Mouse (Mus musculus) 416B (cell line): ENCODE results near the gene Ift88.

Experiments
- DNase-seq: peaks from one replicate; pipeline ENCODE4 v3.0.0; 2011; ENCODE audit warnings: low read depth

The Ift88 gene

DNA sequence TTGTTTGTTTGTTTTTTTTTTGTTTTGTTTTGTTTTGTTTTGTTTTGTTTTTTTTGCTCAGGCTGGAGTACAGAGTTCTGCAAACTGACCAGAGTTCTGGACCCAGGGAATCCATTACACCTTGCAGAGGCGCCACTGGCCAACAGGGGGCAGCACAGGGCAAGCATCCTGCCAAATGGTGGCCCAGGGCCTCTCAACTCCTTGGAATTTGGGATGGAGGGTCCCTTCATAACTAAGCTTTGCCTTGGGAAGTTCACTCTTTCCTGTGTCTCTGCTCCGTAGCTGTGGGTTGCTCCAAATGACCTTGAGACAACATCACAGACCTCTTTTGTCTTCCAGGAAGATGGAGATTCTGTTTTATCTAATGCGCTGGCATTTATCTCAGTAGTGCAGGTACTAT lies 109.4 kb downstream of the Ift88 start:
- DNase-seq: peak; percentile 51

DNA sequence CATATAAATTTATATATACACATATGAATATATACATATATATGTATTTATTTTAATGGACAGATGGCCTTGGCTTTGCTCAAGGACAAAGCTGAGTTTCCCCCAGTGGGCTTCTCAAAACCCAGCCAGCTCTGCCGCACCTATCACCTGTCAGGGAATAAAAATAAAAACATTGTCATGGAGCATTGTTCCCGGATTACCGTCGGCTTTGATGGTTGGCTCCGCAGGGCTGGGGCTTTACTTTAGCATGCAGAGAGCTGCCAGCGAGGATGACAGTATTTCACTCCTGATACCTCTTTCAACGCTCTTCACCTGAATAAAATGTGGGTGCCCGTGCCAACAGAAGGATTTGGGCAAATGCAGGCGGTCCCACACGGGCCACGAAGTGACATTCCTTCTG lies 110.0 kb downstream of the Ift88 start:
- no peak for DNase-seq

DNA sequence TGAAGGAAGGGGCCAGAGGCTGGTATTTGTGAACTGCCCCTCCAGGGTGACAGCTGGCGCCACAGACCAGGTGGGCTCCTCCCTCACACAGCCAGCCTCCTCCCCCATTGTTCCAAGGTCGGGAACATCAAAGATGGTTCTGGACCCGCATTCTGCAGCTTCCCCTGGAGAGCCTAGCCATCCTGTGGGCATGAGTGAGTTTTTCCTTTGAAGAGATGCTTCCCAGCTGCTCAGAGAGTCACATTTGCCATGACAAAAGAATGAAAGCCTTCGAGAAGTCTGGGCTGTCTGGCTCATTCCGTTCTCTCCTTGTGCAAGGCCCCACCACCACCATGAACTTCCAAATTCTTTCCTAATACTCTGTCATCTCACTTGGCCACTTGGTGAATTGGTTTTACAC lies 110.5 kb downstream of the Ift88 start:
- no peak for DNase-seq

DNA sequence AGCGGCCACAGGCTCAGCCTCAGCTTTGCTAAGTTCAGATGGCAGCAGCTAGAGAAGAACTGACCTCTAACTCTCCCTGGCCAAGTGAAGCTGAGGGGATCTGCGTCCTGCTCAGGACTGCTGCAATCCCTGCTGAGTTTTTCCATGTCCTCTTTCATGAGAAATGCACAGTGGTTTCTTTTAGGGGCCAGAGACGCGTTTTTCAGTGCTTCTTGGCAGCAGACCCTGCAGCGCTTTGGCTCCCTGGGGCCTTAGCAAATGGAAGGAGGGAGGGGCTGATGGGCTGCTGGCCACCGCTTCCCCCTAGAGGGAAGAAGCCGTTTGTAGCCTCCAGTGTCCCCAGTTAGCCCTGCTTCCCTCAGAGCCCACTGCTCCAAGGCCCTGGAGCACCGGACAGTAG lies 111.1 kb downstream of the Ift88 start:
- no peak for DNase-seq

DNA sequence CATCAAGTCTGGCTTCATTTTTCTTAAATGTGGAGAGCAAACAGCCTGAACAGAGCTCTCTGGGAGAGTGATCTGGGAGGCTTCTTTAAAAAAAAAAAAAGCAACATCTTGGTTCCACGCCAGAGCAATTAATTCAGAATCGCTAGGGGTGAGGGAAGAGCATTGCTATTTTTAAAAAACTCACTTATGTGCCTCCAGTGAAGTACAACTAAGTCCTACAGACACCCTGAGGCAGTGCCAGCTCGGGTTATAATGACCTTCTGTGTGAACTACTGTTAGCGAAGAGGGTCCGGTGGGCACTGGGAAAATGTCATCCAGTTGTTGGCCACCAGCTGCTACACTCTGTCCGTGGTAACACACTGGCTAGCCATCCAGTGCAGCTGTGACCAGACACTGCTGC lies 111.8 kb downstream of the Ift88 start:
- DNase-seq: no peak

DNA sequence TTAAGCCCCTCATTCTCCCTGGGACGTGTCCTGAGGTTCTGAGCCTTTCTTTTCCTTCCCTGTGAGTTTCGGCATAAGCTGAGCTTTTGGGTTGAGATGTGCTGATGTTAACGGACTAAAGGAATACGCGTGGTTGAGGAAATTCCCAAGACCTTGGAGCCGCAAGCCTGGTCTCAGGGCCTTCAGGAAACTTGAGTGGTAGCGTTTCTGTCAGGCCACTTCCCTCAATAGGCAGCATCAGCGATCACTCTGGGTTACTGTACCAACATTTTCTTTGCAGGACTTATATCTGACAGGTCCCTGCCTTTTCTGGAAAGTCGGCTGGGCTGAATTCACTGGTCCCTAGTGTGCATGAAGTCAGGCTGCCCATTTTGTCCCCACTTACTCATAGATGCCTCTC lies 113.0 kb downstream of the Ift88 start:
- DNase-seq: no peak

DNA sequence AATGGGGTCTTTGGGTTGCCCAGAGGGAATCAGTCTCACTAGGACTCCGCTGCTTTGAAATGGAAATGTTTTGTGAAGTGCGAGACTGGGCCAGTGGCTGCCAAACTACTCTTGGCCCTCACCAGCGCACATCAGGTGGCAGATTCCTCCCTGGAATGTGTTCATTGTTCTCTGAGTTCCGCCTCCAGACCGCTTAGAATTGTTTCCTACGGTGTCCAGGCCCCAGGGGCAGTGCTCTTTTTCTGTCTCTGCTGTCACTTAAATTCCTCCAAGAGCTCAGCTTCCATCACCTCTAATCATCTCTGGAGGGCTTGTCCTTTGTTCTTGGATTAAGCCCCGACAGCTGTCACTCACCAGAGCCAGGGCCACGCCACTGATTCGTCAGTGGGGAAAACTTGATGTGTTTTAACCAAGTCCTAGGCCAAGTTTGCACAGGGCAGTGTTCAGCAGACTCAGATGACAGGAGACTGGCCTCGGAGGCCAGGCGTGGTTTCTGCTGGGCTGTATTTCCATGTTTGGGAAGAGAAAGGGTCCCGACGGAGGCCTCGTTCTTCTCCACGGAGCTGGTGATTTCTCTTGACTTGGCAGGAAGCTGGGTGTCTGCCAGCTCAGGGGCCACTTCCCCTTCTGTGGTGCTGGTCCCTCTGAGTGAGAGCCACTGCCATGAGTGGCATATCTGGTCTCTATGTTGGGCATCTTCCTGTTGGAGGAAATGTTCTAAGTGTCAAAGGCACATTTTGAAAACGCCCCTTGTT lies 113.6 kb downstream of the Ift88 start:
- DNase-seq: peak; percentile 89

DNA sequence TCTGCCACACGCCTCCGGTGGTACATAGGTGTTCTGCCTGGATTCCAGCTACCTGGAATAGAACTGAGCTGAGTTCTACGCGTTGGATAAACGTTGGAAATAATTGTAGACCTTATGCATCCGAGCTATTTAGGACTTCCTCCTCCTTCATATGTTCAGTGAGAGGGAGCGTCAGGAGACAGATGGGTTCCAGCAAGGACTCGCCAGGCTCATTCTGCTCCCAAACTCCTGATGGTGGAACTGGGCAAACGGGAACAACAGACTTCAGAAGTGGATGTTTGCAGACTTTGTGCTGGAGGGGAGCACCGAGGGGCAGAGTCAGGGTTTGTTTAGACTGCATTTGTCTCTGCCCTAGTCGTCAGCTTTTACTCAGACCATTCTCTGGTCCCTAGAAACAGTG lies 116.8 kb downstream of the Ift88 start:
- DNase-seq: no peak

DNA sequence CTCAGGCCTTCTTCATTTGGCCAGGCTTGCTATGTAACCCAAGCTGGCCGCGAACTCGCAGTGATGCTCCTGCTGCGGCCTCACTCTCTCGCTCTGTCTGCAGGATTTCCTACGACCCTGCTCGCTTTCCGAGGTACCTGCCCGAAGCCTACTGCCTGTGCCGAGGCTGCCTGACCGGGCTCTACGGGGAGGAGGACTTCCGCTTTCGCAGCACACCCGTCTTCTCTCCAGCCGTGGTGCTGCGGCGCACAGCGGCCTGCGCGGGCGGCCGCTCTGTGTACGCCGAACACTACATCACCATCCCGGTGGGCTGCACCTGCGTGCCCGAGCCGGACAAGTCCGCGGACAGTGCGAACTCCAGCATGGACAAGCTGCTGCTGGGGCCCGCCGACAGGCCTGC lies 118.4 kb downstream of the Ift88 start:
- DNase-seq: no peak

DNA sequence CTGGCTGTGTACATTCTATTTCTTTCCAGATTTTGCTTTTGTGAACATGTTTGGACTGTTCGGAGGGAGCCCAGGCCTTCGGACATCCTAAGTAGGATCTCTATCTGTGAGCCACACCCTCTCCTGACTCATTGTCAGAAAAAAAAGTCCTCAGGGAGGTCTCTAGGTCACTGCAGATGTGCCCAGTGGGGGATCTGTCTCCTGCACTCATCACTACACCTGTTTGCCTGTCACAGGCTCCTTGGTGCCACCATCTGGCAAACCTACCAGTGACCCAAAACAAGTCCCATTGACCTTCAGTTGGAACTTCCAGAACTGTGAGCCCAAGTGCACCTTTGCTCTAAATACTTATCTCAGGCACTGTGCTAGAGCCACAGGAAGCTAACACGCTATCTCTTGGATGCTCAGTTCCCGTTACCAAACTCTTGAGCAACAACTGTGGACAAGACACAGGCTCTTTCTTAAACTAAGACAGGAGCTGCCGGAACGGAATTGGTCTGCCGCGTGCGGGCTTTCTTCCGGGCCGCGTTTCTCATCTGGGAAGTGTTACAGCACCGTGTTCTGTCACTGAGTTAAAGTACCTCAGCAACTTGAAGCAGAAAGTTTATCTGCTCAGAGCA lies 119.7 kb downstream of the Ift88 start:
- DNase-seq: peak; percentile 83

DNA sequence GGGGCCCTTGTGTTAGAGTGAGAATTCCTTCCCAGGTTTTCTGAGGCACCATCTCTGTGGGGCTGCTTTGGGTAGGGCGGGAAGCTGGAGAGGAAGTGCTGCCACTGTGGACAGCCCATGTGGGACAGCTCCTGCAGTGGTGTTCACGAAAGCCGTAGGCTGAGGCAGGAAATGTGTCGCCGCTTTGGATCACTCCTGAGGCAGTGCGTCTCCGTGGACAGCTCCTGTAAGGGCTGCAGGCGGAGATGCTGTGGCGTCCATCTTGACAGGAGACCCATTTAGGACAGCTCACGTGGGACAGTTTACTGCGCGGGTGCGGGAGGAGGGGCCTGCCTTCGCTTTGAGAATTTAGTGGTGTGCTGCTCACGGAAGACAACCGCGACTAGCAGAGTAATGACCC lies 121.7 kb downstream of the Ift88 start:
- no peak for DNase-seq

DNA sequence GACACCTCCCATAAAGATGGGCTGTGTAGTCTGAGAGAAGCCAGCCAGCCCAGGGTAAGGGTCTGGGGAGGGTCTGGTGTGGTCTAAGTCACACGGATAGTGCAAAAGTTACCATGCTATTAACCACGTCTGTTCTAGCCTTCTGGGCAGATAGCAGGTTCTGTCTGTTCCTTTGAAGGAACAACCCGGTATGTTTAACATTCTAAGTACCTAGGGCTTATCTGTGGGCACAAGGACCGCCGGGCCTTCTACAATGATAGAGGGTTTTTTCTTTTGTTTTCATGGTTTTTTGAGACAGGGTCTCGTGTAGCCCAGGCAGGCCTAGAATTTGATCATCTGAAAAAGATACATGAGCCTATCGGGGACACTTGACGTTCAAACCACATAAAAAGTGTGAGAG lies 122.3 kb downstream of the Ift88 start:
- no peak for DNase-seq

DNA sequence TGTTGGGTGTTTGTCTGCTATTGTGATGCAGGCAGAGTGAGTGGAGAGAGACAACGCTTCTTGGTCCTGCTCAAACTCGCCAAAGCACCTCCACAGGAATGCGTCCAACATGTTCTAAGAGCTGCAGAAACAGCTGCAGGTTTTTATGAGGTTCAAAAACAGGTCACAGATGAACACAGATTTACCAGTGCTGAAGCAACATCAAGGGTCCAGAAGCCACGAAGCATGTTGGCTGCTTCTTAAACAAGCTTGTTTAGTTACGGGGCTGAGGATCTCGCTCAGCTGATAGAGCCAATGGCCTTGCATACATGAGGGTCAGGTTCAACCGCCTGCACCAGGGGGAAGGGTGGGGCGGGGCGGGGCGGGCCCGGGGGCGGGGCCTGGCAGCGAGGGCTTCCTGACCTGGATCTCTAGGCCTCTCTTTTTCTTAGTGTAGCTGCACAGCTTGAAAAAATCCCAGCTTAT lies 122.7 kb downstream of the Ift88 start:
- DNase-seq: peak; percentile 55

DNA sequence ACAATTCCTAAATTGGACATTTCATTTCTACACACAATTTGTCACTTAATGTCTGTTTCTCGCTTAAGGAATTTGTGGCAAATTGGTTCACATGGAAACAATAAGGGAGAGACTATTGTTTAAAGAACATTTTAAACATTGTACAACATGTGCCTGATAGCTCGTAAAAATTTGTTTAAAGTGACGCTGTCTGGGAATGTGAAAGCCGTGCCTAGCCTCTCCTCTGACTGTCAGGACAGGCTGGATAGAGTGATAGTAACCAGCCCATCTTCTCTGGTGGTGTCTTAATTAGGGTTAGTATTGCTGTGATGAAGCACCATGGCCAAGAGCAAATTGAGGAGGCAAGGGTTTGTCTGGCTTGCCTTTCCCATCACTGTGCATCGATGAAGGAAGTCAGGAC lies 123.2 kb downstream of the Ift88 start:
- no peak for DNase-seq

DNA sequence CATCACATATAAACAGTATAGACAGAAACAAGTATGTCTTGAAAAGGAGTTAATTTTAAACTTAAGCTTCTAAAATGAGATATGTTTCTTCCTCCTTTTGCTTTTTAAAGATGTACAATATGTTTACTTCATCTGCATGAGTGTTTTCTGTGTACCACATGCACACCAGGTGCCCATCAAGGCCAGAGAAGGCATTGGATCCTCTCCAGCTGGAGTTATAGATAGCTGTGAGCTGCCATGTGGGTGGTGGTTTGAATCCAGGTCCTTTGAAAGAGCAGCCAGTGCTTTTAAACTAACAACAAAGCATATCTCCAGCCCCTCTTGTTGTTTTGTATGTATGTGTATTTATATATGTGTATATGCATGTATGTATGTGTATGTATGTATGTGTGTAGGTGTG lies 129.1 kb downstream of the Ift88 start:
- DNase-seq: no peak

DNA sequence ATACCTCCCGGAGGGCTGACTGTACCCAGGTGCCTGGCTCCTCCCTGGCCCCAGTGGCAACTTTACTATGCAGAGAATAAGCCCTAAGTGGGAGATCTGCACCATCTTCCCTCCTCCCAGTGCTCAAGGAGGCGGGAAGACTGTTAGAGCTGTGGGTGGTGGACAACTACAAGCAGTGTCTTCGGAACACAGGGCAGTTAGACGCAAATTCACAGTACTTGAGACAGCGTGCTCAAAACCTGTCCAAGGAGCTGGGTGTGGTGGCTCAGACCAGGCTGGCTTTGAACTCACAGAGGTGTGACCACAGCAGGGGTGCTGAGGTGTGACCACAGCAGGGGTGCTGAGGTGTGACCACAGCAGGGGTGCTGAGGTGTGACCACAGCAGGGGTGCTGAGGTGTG lies 130.6 kb downstream of the Ift88 start:
- no peak for DNase-seq

DNA sequence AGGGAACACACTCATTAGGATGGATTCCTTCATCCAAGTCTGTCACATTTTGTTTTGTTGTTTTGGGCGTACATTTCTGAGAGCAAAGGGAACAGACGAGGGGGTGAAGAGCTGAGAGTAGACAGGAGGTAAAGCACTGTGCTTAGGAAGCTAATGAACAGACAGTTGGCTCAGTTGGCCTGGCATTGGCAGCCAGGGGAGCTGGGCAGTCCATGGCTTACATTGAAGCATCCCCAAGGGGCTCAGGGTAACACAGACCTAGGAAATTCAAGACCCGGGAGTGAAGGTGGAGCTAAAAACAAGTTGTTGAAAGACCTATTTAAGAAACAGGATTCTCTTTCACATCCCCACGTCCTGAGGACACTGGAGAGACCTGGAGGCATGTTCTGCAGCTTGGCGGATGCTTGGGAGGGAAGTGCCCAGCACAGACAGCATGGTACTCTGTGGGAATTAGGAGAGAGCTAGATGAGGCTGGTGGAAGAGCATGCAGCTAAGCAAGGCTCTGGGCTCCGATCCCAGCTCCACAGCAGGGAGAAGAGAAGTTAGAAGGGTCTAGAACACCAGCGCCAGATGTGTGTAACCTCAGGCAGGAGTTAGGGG lies 131.7 kb downstream of the Ift88 start:
- no peak for DNase-seq

DNA sequence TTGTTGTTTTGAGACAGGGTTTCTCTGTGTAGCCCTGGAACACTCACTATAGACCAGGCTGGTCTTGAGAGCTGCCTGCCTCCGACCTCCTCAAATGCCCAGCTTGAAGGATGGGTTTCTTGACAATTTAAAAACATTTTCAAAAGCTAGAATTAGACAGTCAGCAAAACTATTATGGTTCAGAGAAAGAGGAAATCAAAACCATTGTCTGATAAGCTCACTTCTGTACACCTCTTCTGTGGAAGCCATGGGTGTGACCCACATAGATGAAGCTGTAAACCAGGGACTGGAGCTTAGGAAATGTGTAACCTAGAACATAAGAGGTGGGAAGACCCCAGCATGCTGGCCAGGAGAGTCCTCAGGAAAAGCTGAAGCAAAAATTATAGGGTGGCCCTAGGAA lies 133.1 kb downstream of the Ift88 start:
- no peak for DNase-seq

DNA sequence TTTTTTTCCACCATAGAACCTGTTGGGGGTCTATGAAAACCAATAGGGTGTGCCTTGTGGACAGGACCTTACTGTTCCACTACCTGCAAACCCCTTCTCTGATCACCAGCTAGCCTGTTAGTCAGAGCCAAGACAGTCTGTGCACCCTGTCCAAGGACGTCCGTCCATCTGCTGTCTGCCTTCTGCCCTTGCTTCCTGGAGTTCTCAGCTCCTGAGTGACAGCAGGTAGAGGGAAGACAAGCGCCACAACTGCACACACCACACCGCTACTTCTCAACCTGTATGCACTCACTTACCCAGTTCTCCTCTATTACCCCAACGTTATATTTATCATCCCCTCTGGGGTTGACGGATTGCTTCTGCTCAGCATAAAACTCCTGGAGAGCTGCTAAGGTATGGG lies 141.8 kb downstream of the Ift88 start:
- no peak for DNase-seq
